Mouse (Mus musculus): Measurements from ENCODE around the gene Sympk.

DNA sequence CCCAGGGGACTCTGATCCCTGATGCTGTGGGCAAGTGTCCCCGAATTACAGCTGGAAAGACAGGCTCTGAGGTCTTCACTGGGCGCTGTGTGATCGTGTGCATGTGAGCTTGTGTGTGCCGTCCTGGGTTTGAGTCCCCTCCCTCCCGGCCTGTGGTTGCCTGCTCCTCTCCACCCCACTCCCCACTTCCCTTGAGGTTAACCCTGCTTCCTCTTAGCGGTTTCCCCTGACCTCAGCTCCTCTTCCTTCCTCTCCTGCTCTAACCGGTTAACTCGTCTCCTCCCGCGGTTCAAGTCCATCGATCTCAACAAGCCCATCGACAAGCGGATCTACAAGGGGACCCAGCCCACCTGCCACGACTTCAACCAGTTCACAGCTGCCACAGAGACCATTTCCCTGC is 53.6 kb downstream of the Sympk start:
- TF ChIP-seq POLR2A (IDR thresholded peaks at IDR 0.05; ENCODE audit: insufficient read length, low read depth), result no peak
- TF ChIP-seq MAX (IDR thresholded peaks at IDR 0.05; ENCODE audit: low read depth), result no peak
- TF ChIP-seq POLR2AphosphoS2 (IDR thresholded peaks at IDR 0.05; ENCODE audit: insufficient read length, low read depth), result no peak
- TF ChIP-seq TCF3 (IDR thresholded peaks at IDR 0.05; ENCODE audit: insufficient read length, low read depth), result no peak
- TF ChIP-seq E2F4 (IDR thresholded peaks at IDR 0.05; ENCODE audit: insufficient read depth), result no peak
- TF ChIP-seq MYOG (IDR thresholded peaks at IDR 0.05; ENCODE audit: control insufficient read depth in 1 of 3, insufficient read depth in 1 of 3, insufficient read length in 2 of 3, low read depth in 2 of 3), result no peak
- TF ChIP-seq SRF (IDR thresholded peaks at IDR 0.05; ENCODE audit: control insufficient read depth, insufficient read length, low read depth), result no peak
- no peak for TF ChIP-seq TCF12 (IDR thresholded peaks at IDR 0.05; ENCODE audit: insufficient read depth, poor library complexity, severe bottlenecking)
- no peak for TF ChIP-seq MYOD1 (IDR thresholded peaks at IDR 0.05; ENCODE audit: control insufficient read depth in 1 of 3, insufficient read length in 2 of 3, low read depth in 2 of 3)
- TF ChIP-seq CEBPB (IDR thresholded peaks at IDR 0.05; ENCODE audit: insufficient read depth, poor library complexity, severe bottlenecking), result no peak
- TF ChIP-seq USF1 (IDR thresholded peaks at IDR 0.05; ENCODE audit: low read depth), result no peak
- TF ChIP-seq REST (IDR thresholded peaks at IDR 0.05; ENCODE audit: insufficient read depth, insufficient read length), result no peak
